Mouse (Mus musculus) bone marrow, adult 2 months (tissue): ENCODE measurements at regions not wholly inside any gene's neighbourhood (a gene's known extent, or its start where the extent isn't known, plus 50 kb on each side); places are given as distances from the start of the nearest gene placed in this dataset.

Experiments used
- H3K27ac ChIP-seq: fragments of 200-500 bp; 2 replicates; pipeline ENCODE4 v1.5.1; 2012; ENCODE audit warnings: low read depth, mild to moderate bottlenecking, control low read depth, inconsistent platforms, low read length; ENCODE audit not compliant: control insufficient read depth, poor library complexity, insufficient read depth
- H3K4me1 ChIP-seq: fragments of 200-500 bp; 2 replicates; pipeline ENCODE4 v1.6.1; 2011; ENCODE audit warnings: low read length; ENCODE audit not compliant: control insufficient read depth, insufficient read depth
- H3K4me3 ChIP-seq: fragments of 200-500 bp; replicated peaks from 2 replicates; pipeline ENCODE3; 2011; ENCODE audit warnings: mild to moderate bottlenecking, low read depth, low read length, control low read depth; ENCODE audit not compliant: control insufficient read depth
- CTCF ChIP-seq: fragments of 200-500 bp; IDR thresholded peaks from 2 replicates; pipeline ENCODE4 v1.5.1; 2011; ENCODE audit warnings: low read length, control low read depth; ENCODE audit not compliant: control insufficient read depth, insufficient read depth
- POLR2A ChIP-seq: fragments of 200-500 bp; IDR thresholded peaks from 2 replicates; pipeline ENCODE4 v1.6.1; 2011; ENCODE audit warnings: low read depth, mild to moderate bottlenecking, control low read depth, low read length, borderline replicate concordance; ENCODE audit not compliant: control insufficient read depth
- whole genome bisulfite sequencing: fragments of 180-500 bp; shearing (Covaris S2); methylation state at CpG from one replicate; pipeline ENCODE4 v1.1.7; 2018; 5-methylcytosine and 5-hydroxymethylcytosine counted together

GRCm38 (mm10) chr3:80255304-80255703 is 371.0 kb downstream of the Fam198b start:
- TF ChIP-seq POLR2A (no peak), CTCF (no peak)
- 76% methylated on average over 3 of the region's 3 CpGs for WGBS
- Histone ChIP-seq H3K27ac (no peak overlapping the region), H3K4me1 (no peaks in the 10 kb centered on the region), H3K4me3 (no peak overlapping the region)

GRCm38 (mm10) chr3:80256383-80256782 is 372.1 kb downstream of the Fam198b start:
- Histone ChIP-seq H3K4me3 (no peak overlapping the region), H3K27ac (no peak overlapping the region), H3K4me1 (no peaks in the 10 kb centered on the region)
- no peak for TF ChIP-seq CTCF
- no peak for TF ChIP-seq POLR2A
- 82% methylated on average over 3 of the region's 3 CpGs for WGBS

- Histone ChIP-seq H3K27ac (no peak overlapping the region), H3K4me3 (no peak overlapping the region), H3K4me1 (no peaks in the 10 kb centered on the region)
- TF ChIP-seq POLR2A = no peak
- TF ChIP-seq CTCF = no peak
- 94% methylated on average over 2 of the region's 2 CpGs for WGBS
These were observed 378.8 kb downstream of the Fam198b start for GRCm38 (mm10) chr3:80263095-80263494.

GRCm38 (mm10) chr3:80284656-80285055 is 400.3 kb downstream of the Fam198b start:
- 71% methylated on average over 1 of the region's 1 CpGs for WGBS
- H3K4me1 ChIP-seq = no peaks in the 10 kb centered on the region
- TF ChIP-seq POLR2A = no peak
- no peak for TF ChIP-seq CTCF
- no peak overlapping the region for H3K27ac ChIP-seq
- H3K4me3 ChIP-seq = no peak overlapping the region

- H3K4me1 ChIP-seq = no peaks in the 10 kb centered on the region
- no peak overlapping the region for H3K4me3 ChIP-seq
- 77% methylated on average over 3 of the region's 3 CpGs for WGBS
- no peak overlapping the region for H3K27ac ChIP-seq
- TF ChIP-seq POLR2A = no peak
- no peak for TF ChIP-seq CTCF
These were observed 400.9 kb downstream of the Fam198b start for GRCm38 (mm10) chr3:80285246-80285645.

GRCm38 (mm10) chr3:80293485-80293884 is 409.2 kb downstream of the Fam198b start:
- no peaks in the 10 kb centered on the region for H3K4me1 ChIP-seq
- 76% methylated on average over 4 of the region's 4 CpGs for WGBS
- H3K4me3 ChIP-seq = no peak overlapping the region
- TF ChIP-seq CTCF (no peak), POLR2A (no peak)
- no peak overlapping the region for H3K27ac ChIP-seq

GRCm38 (mm10) chr3:80307632-80308031 is 423.3 kb downstream of the Fam198b start:
- Histone ChIP-seq H3K4me1 (no peaks in the 10 kb centered on the region), H3K4me3 (no peak overlapping the region), H3K27ac (no peak overlapping the region)
- TF ChIP-seq CTCF (no peak), POLR2A (no peak)
- WGBS = 72% methylated on average over 4 of the region's 4 CpGs

GRCm38 (mm10) chr3:80309931-80310330 is 425.6 kb downstream of the Fam198b start:
- Histone ChIP-seq H3K27ac (no peak overlapping the region), H3K4me3 (no peak overlapping the region), H3K4me1 (no peaks in the 10 kb centered on the region)
- 69% methylated on average over 4 of the region's 4 CpGs for WGBS
- TF ChIP-seq CTCF (no peak), POLR2A (no peak)

GRCm38 (mm10) chr3:80311689-80312088 is 427.4 kb downstream of the Fam198b start:
- TF ChIP-seq CTCF (no peak), POLR2A (no peak)
- H3K4me1 ChIP-seq = no peaks in the 10 kb centered on the region
- H3K27ac ChIP-seq = no peak overlapping the region
- H3K4me3 ChIP-seq = no peak overlapping the region
- 69% methylated on average over 2 of the region's 2 CpGs for WGBS
